Mouse (Mus musculus): Measurements from ENCODE around the gene Rnf217. TPM values are rescaled to one million over a fixed set of nuclear protein-coding genes. Genes with fewer than 3 reads are reported as not detected.

The Rnf217 gene
- total RNA-seq, 2 experiments from 2014 or later = 11.5 to 12.9 TPM

GRCm38 (mm10) chr10:31501644-31502043 lies 107.3 kb downstream of the Rnf217 start:
- no peak for DNase-seq (ENCODE audit: low spot score in 2 of 2)

- DNase-seq (ENCODE audit: low spot score in 2 of 2) = no peak
Measured at GRCm38 (mm10) chr10:31496931-31497330, 112.1 kb downstream of the Rnf217 start.

- DNase-seq (ENCODE audit: low spot score in 2 of 2) = no peak
Measured at GRCm38 (mm10) chr10:31495826-31496225, 113.2 kb downstream of the Rnf217 start.

- no peak for DNase-seq (ENCODE audit: low spot score in 2 of 2)
Measured at GRCm38 (mm10) chr10:31494296-31494695, 114.7 kb downstream of the Rnf217 start.

GRCm38 (mm10) chr10:31467043-31467898 lies 141.7 kb downstream of the Rnf217 start:
- DNase-seq (ENCODE audit: low spot score in 2 of 2) = no peak

GRCm38 (mm10) chr10:31465840-31466541 lies 143.0 kb downstream of the Rnf217 start:
- no peak for DNase-seq (ENCODE audit: low spot score in 2 of 2)

GRCm38 (mm10) chr10:31465424-31465823 lies 143.6 kb downstream of the Rnf217 start:
- no peak for DNase-seq (ENCODE audit: low spot score in 2 of 2)

GRCm38 (mm10) chr10:31463044-31463443 lies 145.9 kb downstream of the Rnf217 start:
- DNase-seq (ENCODE audit: low spot score in 2 of 2) = no peak

GRCm38 (mm10) chr10:31456806-31457205 lies 152.2 kb downstream of the Rnf217 start:
- DNase-seq (ENCODE audit: low spot score in 2 of 2) = no peak

- no peak for DNase-seq (ENCODE audit: low spot score in 2 of 2)
Measured at GRCm38 (mm10) chr10:31447083-31447482, 161.9 kb downstream of the Rnf217 start.

GRCm38 (mm10) chr10:31445291-31446124 lies 163.5 kb downstream of the Rnf217 start, which contains the start of gene Tpd52l1:
TSS of gene Tpd52l1 (minus strand) at chr10:31445958.
- peak; percentile 79 to 87 for DNase-seq (ENCODE audit: low spot score in 2 of 2)

- DNase-seq (ENCODE audit: low spot score in 2 of 2) = no peak
Measured at GRCm38 (mm10) chr10:31444206-31444605, 164.8 kb downstream of the Rnf217 start.

Other genes with a start within 250 kb of the Rnf217 start
- 10 to 100 TPM; 44.4 to 52.4 TPM for gene Tpd52l1, start 163.2 kb downstream of the Rnf217 start, total RNA-seq (2021)

Data from adrenal gland, postnatal 4 days (tissue).